In the genomic region with DNA sequence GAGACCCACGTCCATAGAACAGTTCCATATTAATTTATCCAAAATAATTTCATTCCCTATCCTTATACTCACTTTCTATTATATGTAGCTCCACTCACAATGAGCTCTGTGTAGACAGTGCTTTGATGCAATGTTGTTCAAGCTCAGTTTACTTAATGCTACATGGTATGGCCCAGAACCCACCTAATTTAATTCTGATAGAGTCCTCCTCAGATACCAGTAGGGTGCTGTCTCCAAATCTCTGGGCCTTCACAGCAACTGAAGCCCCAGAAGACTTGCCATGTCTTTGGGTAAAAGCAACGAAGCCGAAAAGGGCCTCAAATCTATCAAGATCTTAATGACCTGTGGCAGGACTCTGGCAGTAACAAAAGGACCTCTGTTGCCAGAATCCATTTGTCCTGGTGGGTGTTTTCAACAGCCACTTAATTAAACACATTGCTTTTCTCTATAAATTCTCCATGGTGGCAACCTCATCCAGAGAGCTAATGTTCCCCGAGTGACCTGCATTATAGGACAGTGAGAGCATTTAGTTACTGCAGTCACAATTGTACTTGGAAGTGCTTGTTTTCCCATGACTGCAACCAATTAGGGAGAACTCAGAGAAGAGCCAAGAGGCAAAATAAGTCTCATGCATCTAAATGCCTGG, we compare ENCODE assay signal across 25 mouse cellular contexts. TPM values are rescaled to one million over a fixed set of nuclear protein-coding genes. Genes with fewer than 3 reads are reported as not detected.
DNase-seq lines count a peak whose midpoint lies in the region; ATAC-seq and TF ChIP-seq lines count a peak whose summit lies in the region.
"Had no signal": no experiment of that assay in that cellular context is flagged by ENCODE, and none has a peak within 500 bp of the region (broad histone marks: within the 10 kb centered on the region; RNA-seq: fewer than 3 reads in every experiment).

No protein-coding gene starts in this region.

- H3K9ac ChIP-seq in embryonic facial prominence, embryonic 14.5 days (ENCODE audit: low read depth, low read length), result no peak overlapping the region
- H3K9ac ChIP-seq in hindbrain, postnatal 0 days (replicated peaks; ENCODE audit: low read length), result no peak overlapping the region
- H3K9ac ChIP-seq: embryonic facial prominence, embryonic 13.5 days; intestine, embryonic 15.5 days; midbrain, embryonic 15.5 days had no signal

- 28% methylated on average over 4 of the region's 4 CpGs for WGBS in embryonic facial prominence, embryonic 14.5 days
- WGBS in embryonic facial prominence, embryonic 10.5 days, result 30% methylated on average over 4 of the region's 4 CpGs
- WGBS in hindbrain, postnatal 0 days, result 40% methylated on average over 4 of the region's 4 CpGs
- 44% methylated on average over 4 of the region's 4 CpGs for WGBS in cerebellum, adult 2 months

- peak; percentile 35 for DNase-seq in embryonic facial prominence, embryonic 14.5 days (ENCODE audit: low spot score)
- no peak for DNase-seq in embryonic facial prominence, embryonic 10.5 days (ENCODE audit: low spot score)
- DNase-seq in lung, postnatal 10 days, result peak; percentile 12
- DNase-seq in lung, postnatal 4 days, result no peak
- peak; percentile 15 for DNase-seq in hindbrain, postnatal 0 days (ENCODE audit: low spot score)
- DNase-seq in retina, embryonic 14.5 days (ENCODE audit: low spot score), result peak; percentile 74
- no peak for DNase-seq in cerebellum, adult 2 months
- no peak for DNase-seq in layer of hippocampus, adult 8-10 months (ENCODE audit: low spot score in 2 of 2)
- DNase-seq: cerebellum, postnatal 14 days; gastrocnemius, postnatal 25 days; heart, postnatal 14 days; lung, adult 2 months; right cerebral cortex, postnatal 4 days; thymus, postnatal 4 days had no signal

- no peak overlapping the region for H3K4me2 ChIP-seq in embryonic facial prominence, embryonic 14.5 days (ENCODE audit: low read depth, low read length)
- no peak overlapping the region for H3K4me2 ChIP-seq in hindbrain, postnatal 0 days (ENCODE audit: low read depth, low read length)
- H3K4me2 ChIP-seq: embryonic facial prominence, embryonic 13.5 days; heart, embryonic 11.5 days; intestine, embryonic 15.5 days; liver, embryonic 11.5 days; midbrain, embryonic 15.5 days had no signal

- no peak for TF ChIP-seq POLR2A in cerebellum, adult 2 months (IDR thresholded peaks at IDR 0.05; ENCODE audit: borderline replicate concordance, insufficient read depth, low read length)

- no peak; the same call in 1 of the 2 replicates for ATAC-seq in embryonic facial prominence, embryonic 14.5 days (ENCODE audit: low read depth)
- ATAC-seq in hindbrain, postnatal 0 days, result no peak
- ATAC-seq: CD4-positive, CD25-positive, alpha-beta regulatory T cell, adult 4 months; intestine, embryonic 15.5 days; midbrain, embryonic 15.5 days had no signal

- no peaks in the 10 kb centered on the region for H3K27me3 ChIP-seq in embryonic facial prominence, embryonic 14.5 days (replicated peaks; ENCODE audit: control insufficient read depth, insufficient read depth, low read length)
- H3K27me3 ChIP-seq in embryonic facial prominence, embryonic 10.5 days (replicated peaks; ENCODE audit: low read depth, poor library complexity, severe bottlenecking), result peaks cover 8% of the 10 kb centered on the region; the same call in 1 of the 2 replicates
- no peaks in the 10 kb centered on the region for H3K27me3 ChIP-seq in hindbrain, postnatal 0 days (ENCODE audit: insufficient read depth, low read length)
- no peaks in the 10 kb centered on the region for H3K27me3 ChIP-seq in cerebellum, adult 2 months (ENCODE audit: control insufficient read depth, insufficient read depth, low read length)
- H3K27me3 ChIP-seq: embryonic facial prominence, embryonic 13.5 days; intestine, embryonic 15.5 days; midbrain, embryonic 15.5 days had no signal

- TF ChIP-seq CTCF in hindbrain, postnatal 0 days (IDR thresholded peaks at IDR 0.05; ENCODE audit: low read depth), result no peak
- no peak for TF ChIP-seq CTCF in cerebellum, adult 2 months (IDR thresholded peaks at IDR 0.05; ENCODE audit: borderline replicate concordance, insufficient read depth, low read depth, low read length)

- H3K27ac ChIP-seq in embryonic facial prominence, embryonic 14.5 days (replicated peaks; ENCODE audit: low read depth, low read length), result no peak overlapping the region
- H3K27ac ChIP-seq in embryonic facial prominence, embryonic 10.5 days (replicated peaks), result no peak overlapping the region
- no peak overlapping the region for H3K27ac ChIP-seq in hindbrain, postnatal 0 days
- H3K27ac ChIP-seq in cerebellum, adult 2 months (ENCODE audit: insufficient read depth, low read length), result no peak overlapping the region
- H3K27ac ChIP-seq: embryonic facial prominence, embryonic 13.5 days; intestine, embryonic 15.5 days; midbrain, embryonic 15.5 days had no signal

- no peaks in the 10 kb centered on the region for H3K36me3 ChIP-seq in embryonic facial prominence, embryonic 14.5 days (ENCODE audit: control insufficient read depth, insufficient read depth, low read length)
- no peaks in the 10 kb centered on the region for H3K36me3 ChIP-seq in embryonic facial prominence, embryonic 10.5 days (replicated peaks)
- H3K36me3 ChIP-seq in hindbrain, postnatal 0 days (ENCODE audit: insufficient read depth, low read length), result no peaks in the 10 kb centered on the region
- H3K36me3 ChIP-seq: embryonic facial prominence, embryonic 13.5 days; G1E; intestine, embryonic 15.5 days; midbrain, embryonic 15.5 days had no signal

- no peaks in the 10 kb centered on the region for H3K9me3 ChIP-seq in embryonic facial prominence, embryonic 14.5 days (ENCODE audit: control insufficient read depth, low read length)
- H3K9me3 ChIP-seq in embryonic facial prominence, embryonic 10.5 days, result no peaks in the 10 kb centered on the region
- no peaks in the 10 kb centered on the region for H3K9me3 ChIP-seq in hindbrain, postnatal 0 days (ENCODE audit: low read length)
- H3K9me3 ChIP-seq: embryonic facial prominence, embryonic 13.5 days; intestine, embryonic 15.5 days; midbrain, embryonic 15.5 days had no signal

- H3K4me1 ChIP-seq in embryonic facial prominence, embryonic 14.5 days (ENCODE audit: control insufficient read depth, insufficient read depth, low read length), result no peaks in the 10 kb centered on the region
- peaks cover 7% of the 10 kb centered on the region; the same call in 1 of the 2 replicates for H3K4me1 ChIP-seq in embryonic facial prominence, embryonic 10.5 days
- no peaks in the 10 kb centered on the region for H3K4me1 ChIP-seq in hindbrain, postnatal 0 days (ENCODE audit: insufficient read depth, low read length)
- H3K4me1 ChIP-seq in cerebellum, adult 2 months (ENCODE audit: control insufficient read depth, insufficient read depth, low read length), result no peaks in the 10 kb centered on the region
- H3K4me1 ChIP-seq: embryonic facial prominence, embryonic 13.5 days; intestine, embryonic 15.5 days; midbrain, embryonic 15.5 days had no signal

- no peak overlapping the region for H3K4me3 ChIP-seq in embryonic facial prominence, embryonic 14.5 days (ENCODE audit: low read depth, low read length)
- H3K4me3 ChIP-seq in embryonic facial prominence, embryonic 10.5 days, result no peak overlapping the region
- no peak overlapping the region for H3K4me3 ChIP-seq in hindbrain, postnatal 0 days (ENCODE audit: low read length)
- no peak overlapping the region for H3K4me3 ChIP-seq in cerebellum, adult 2 months (replicated peaks; ENCODE audit: insufficient read depth, low read depth, low read length)
- H3K4me3 ChIP-seq: embryonic facial prominence, embryonic 13.5 days; intestine, embryonic 15.5 days; midbrain, embryonic 15.5 days had no signal

RNA-seq across cellular contexts. Expression of a gene that starts 48.6 kb away (rescaled TPM):
- polyA plus RNA-seq in embryonic facial prominence, embryonic 14.5 days (2014; fragmentation: Nextera tagmentation; extraction: Ambion mirVana), result 2.2 and 3.5 TPM in 2 replicates
- polyA plus RNA-seq in embryonic facial prominence, embryonic 10.5 days (2016; fragmentation: Nextera tagmentation; extraction: Ambion mirVana), result 0.14 TPM in 1 of 2 replicates, not detected in the other
- total RNA-seq in hindbrain, postnatal 0 days (2014; rRNA removed), result 0.16 TPM in 1 of 2 replicates, not detected in the other
- polyA plus RNA-seq in hindbrain, postnatal 0 days (2015; fragmentation: Nextera tagmentation; extraction: Ambion mirVana), result 0.13 TPM in 1 of 2 replicates, not detected in the other
- polyA plus RNA-seq in cerebellum, adult 2 months (2012; rRNA removed), result 0.15 TPM in 1 of 2 replicates, not detected in the other
- total RNA-seq in layer of hippocampus, adult 8-10 months (2022), result not detected
- total RNA-seq: gastrocnemius, postnatal 25 days; heart, postnatal 14 days; layer of hippocampus, postnatal 25 days; left cerebral cortex, postnatal 36 days; megakaryocyte progenitor cell, adult 5-6 weeks had no signal
- polyA plus RNA-seq: CD4-positive, CD25-positive, alpha-beta regulatory T cell, adult 4 months; G1E; heart, embryonic 11.5 days; intestine, embryonic 15.5 days; large intestine, adult 2 months; liver, embryonic 11.5 days had no signal

Comparison
In these comparisons a context has a peak if more than half of its experiments do, and no peak if none do; other contexts are left out.
1. DNase-seq: peak in embryonic facial prominence, embryonic 14.5 days (single experiment), lung, postnatal 10 days (single experiment), hindbrain, postnatal 0 days (single experiment) and retina, embryonic 14.5 days (single experiment); none in embryonic facial prominence, embryonic 10.5 days (single experiment), lung, postnatal 4 days (0 of 2), cerebellum, adult 2 months (0 of 2) and layer of hippocampus, adult 8-10 months (0 of 2).